Mouse (Mus musculus) neural tube, postnatal 0 days (tissue): ENCODE measurements around the gene Gm8857. TPM values are rescaled to one million over a fixed set of nuclear protein-coding genes. Genes with fewer than 3 reads are reported as not detected.

Experiments
- polyA plus RNA-seq: library from polyadenylated mRNA; unstranded; fragments of >200 nt; fragmentation: Nextera tagmentation; extraction: Ambion mirVana; gene quantifications from 2 replicates; pipeline ENCODE4 v1.2.1, GENCODE M21; 2015

Gm8857 gene
- polyA plus RNA-seq: not detected in 2 replicates

DNA sequence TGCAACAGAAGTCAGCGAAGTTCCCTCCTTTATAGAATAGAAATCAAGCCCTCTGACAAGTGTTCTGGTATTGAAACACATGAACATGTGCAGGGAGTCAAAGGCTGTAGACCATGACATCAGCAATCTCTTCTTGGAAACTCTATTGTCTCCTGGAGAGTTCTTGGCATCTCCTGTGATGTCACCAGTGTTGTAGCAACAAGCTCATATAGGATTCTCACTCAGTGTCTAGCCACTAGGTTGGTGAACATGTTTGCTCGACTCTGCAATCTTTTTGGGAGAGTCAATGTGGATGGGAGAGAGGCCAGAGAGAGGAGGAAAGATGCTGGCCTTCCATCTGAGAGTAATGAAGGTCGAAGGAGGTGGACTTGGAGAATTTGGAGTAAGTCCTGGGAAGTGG, at the start of gene Gm8857, which contains the start of gene Gm8871:
Gene Gm8857 (plus strand): TSS at position 303 of the 400 bp plus-strand sequence.
Gene Gm8871 (plus strand): TSS at position 301 of the 400 bp plus-strand sequence.

Other genes with a start within 250 kb of the Gm8857 start
- not detected in 2 replicates for gene Gm8871, start within 50 bp of the Gm8857 start, polyA plus RNA-seq
- gene Gm8879, start 179.8 kb downstream of the Gm8857 start, polyA plus RNA-seq: not detected in 2 replicates
- not detected in 2 replicates for gene Gm5861, start 235.3 kb downstream of the Gm8857 start, polyA plus RNA-seq